Mouse (Mus musculus) layer of hippocampus, postnatal 10 days (tissue): Measurements from ENCODE around the gene Ephb4. TPM values are rescaled to one million over a fixed set of nuclear protein-coding genes. Genes with fewer than 3 reads are reported as not detected.

Source experiments
- DNase-seq, 2 experiments: peaks; one replicate each; pipeline ENCODE4 v3.0.0; 2021; ENCODE audit warnings: low spot score in 2 of 2
- total RNA-seq, 2 experiments: library from RNA; stranded (reverse); gene quantifications; 2 replicates each; pipeline ENCODE4 v1.2.3; 2021

The Ephb4 gene
- total RNA-seq, 2 experiments from 2014 or later = 8.3 to 9.3 TPM

- DNase-seq = no peak
These were observed 4.2 kb downstream of the Ephb4 start for GRCm38 (mm10) chr5:137354091-137354490.

- DNase-seq = no peak
These were observed 8.5 kb downstream of the Ephb4 start for GRCm38 (mm10) chr5:137358382-137358781.

GRCm38 (mm10) chr5:137369665-137370064 lies 19.8 kb downstream of the Ephb4 start:
- DNase-seq = no peak

GRCm38 (mm10) chr5:137373371-137373950 lies 23.6 kb downstream of the Ephb4 start:
- no peak for DNase-seq

GRCm38 (mm10) chr5:137374521-137375080 lies 24.7 kb downstream of the Ephb4 start:
- DNase-seq = no peak

GRCm38 (mm10) chr5:137375627-137376026 lies 25.7 kb downstream of the Ephb4 start:
- no peak for DNase-seq

GRCm38 (mm10) chr5:137376198-137376597 lies 26.3 kb downstream of the Ephb4 start:
- no peak for DNase-seq

GRCm38 (mm10) chr5:137376722-137377121 lies 26.8 kb downstream of the Ephb4 start:
- no peak for DNase-seq

GRCm38 (mm10) chr5:137377176-137377575 lies 27.3 kb downstream of the Ephb4 start:
- no peak for DNase-seq

- no peak for DNase-seq
These were observed 27.7 kb downstream of the Ephb4 start for GRCm38 (mm10) chr5:137377603-137378002.

- DNase-seq = peak; percentile 58 to 63
These were observed 31.2 kb downstream of the Ephb4 start for GRCm38 (mm10) chr5:137381152-137381551.

- no peak for DNase-seq
These were observed 33.5 kb downstream of the Ephb4 start for GRCm38 (mm10) chr5:137383441-137383840.

- DNase-seq = no peak
These were observed 36.8 kb downstream of the Ephb4 start for GRCm38 (mm10) chr5:137386712-137387111.

GRCm38 (mm10) chr5:137391641-137392040 lies 41.7 kb downstream of the Ephb4 start:
- no peak for DNase-seq

- DNase-seq = no peak
These were observed 44.5 kb downstream of the Ephb4 start for GRCm38 (mm10) chr5:137394456-137394855.

GRCm38 (mm10) chr5:137404081-137404480 lies 54.2 kb downstream of the Ephb4 start:
- no peak for DNase-seq

- peak; percentile 25 to 30 for DNase-seq
These were observed 59.5 kb downstream of the Ephb4 start for GRCm38 (mm10) chr5:137409451-137409850.

- no peak for DNase-seq
These were observed 60.2 kb downstream of the Ephb4 start for GRCm38 (mm10) chr5:137410066-137410465.

GRCm38 (mm10) chr5:137410549-137410948 lies 60.6 kb downstream of the Ephb4 start:
- no peak for DNase-seq

- DNase-seq = no peak
These were observed 61.3 kb downstream of the Ephb4 start for GRCm38 (mm10) chr5:137411235-137411634.

GRCm38 (mm10) chr5:137414253-137414652 lies 64.3 kb downstream of the Ephb4 start:
- DNase-seq = no peak

- DNase-seq = no peak
These were observed 69.2 kb downstream of the Ephb4 start for GRCm38 (mm10) chr5:137419105-137419504.

- no peak for DNase-seq
These were observed 69.9 kb downstream of the Ephb4 start for GRCm38 (mm10) chr5:137419841-137420240.
